Mouse (Mus musculus) urinary bladder, postnatal 25 days (tissue): ENCODE results near the gene Smc3.

Source experiments
- DNase-seq: peaks from one replicate; pipeline ENCODE4 v3.0.0; 2022; ENCODE audit warnings: low spot score

Gene Smc3

GRCm38 (mm10) chr19:53599757-53600539 is at the start of gene Smc3:
TSS of gene Smc3 (plus strand) at chr19:53600398.
- peak; percentile 99 for DNase-seq

GRCm38 (mm10) chr19:53550972-53551371 is 49.2 kb upstream of the Smc3 start:
- no peak for DNase-seq

GRCm38 (mm10) chr19:53552216-53552786 is 47.9 kb upstream of the Smc3 start:
- no peak for DNase-seq

GRCm38 (mm10) chr19:53552795-53553194 is 47.4 kb upstream of the Smc3 start:
- no peak for DNase-seq

- no peak for DNase-seq
Measured at GRCm38 (mm10) chr19:53554402-53554801, 45.8 kb upstream of the Smc3 start.

- DNase-seq, result no peak
Measured at GRCm38 (mm10) chr19:53554981-53555616, 45.1 kb upstream of the Smc3 start.

- DNase-seq, result no peak
Measured at GRCm38 (mm10) chr19:53556841-53557240, 43.4 kb upstream of the Smc3 start.

- DNase-seq, result peak; percentile 17
Measured at GRCm38 (mm10) chr19:53557267-53557936, 42.8 kb upstream of the Smc3 start.

- no peak for DNase-seq
Measured at GRCm38 (mm10) chr19:53560436-53560835, 39.8 kb upstream of the Smc3 start.

GRCm38 (mm10) chr19:53564174-53564573 is 36.0 kb upstream of the Smc3 start:
- no peak for DNase-seq

GRCm38 (mm10) chr19:53565565-53566277 is 34.5 kb upstream of the Smc3 start:
- no peak for DNase-seq

GRCm38 (mm10) chr19:53567864-53568263 is 32.3 kb upstream of the Smc3 start:
- DNase-seq, result no peak

- no peak for DNase-seq
Measured at GRCm38 (mm10) chr19:53568553-53568952, 31.6 kb upstream of the Smc3 start.

GRCm38 (mm10) chr19:53571056-53571455 is 29.1 kb upstream of the Smc3 start:
- DNase-seq, result no peak

- DNase-seq, result no peak
Measured at GRCm38 (mm10) chr19:53571501-53572428, 28.4 kb upstream of the Smc3 start.

GRCm38 (mm10) chr19:53572607-53573006 is 27.6 kb upstream of the Smc3 start:
- DNase-seq, result peak; percentile 0

GRCm38 (mm10) chr19:53573151-53573550 is 27.0 kb upstream of the Smc3 start:
- DNase-seq, result no peak

- DNase-seq, result no peak
Measured at GRCm38 (mm10) chr19:53574131-53574530, 26.1 kb upstream of the Smc3 start.

GRCm38 (mm10) chr19:53574546-53574945 is 25.7 kb upstream of the Smc3 start:
- no peak for DNase-seq

GRCm38 (mm10) chr19:53575296-53576010 is 24.7 kb upstream of the Smc3 start:
- no peak for DNase-seq
